Mouse (Mus musculus) ES-Bruce4 (cell line): ENCODE results near the gene Gyg.

Source experiments
- CTCF ChIP-seq: IDR thresholded peaks from one replicate; pipeline ENCODE4 v1.8.1; 2011; ENCODE audit warnings: low read depth, low read length
- POLR2A ChIP-seq: IDR thresholded peaks from one replicate; pipeline ENCODE4 v1.8.1; 2011; ENCODE audit warnings: low read length; ENCODE audit not compliant: insufficient read depth

- TF ChIP-seq POLR2A (no peak), CTCF (no peak)
These were observed 11.4 kb downstream of the Gyg start for GRCm38 (mm10) chr3:20143726-20144125.
